Mouse (Mus musculus): ENCODE results near the gene Pcgf1.

Pcgf1 gene

GRCm38 (mm10) chr6:83065995-83066394 is 11.7 kb upstream of the Pcgf1 start:
- DNase-seq (ENCODE audit: extremely low read depth, low read depth): no peak

- no peak for DNase-seq (ENCODE audit: extremely low read depth, low read depth)
Measured at GRCm38 (mm10) chr6:83066441-83066840, 11.2 kb upstream of the Pcgf1 start.

GRCm38 (mm10) chr6:83068221-83068620 is 9.4 kb upstream of the Pcgf1 start:
- no peak for DNase-seq (ENCODE audit: extremely low read depth, low read depth)

- DNase-seq (ENCODE audit: extremely low read depth, low read depth): no peak
Measured at GRCm38 (mm10) chr6:83068706-83069487, 8.8 kb upstream of the Pcgf1 start.

GRCm38 (mm10) chr6:83069488-83070246 is 8.0 kb upstream of the Pcgf1 start:
- no peak for DNase-seq (ENCODE audit: extremely low read depth, low read depth)

GRCm38 (mm10) chr6:83070247-83070310 is 7.6 kb upstream of the Pcgf1 start, which contains the start of gene Tlx2:
Gene Tlx2, minus strand, starts transcription at chr6:83070293.
- DNase-seq (ENCODE audit: extremely low read depth, low read depth): no peak

- no peak for DNase-seq (ENCODE audit: extremely low read depth, low read depth)
Measured at GRCm38 (mm10) chr6:83070311-83071219, 7.1 kb upstream of the Pcgf1 start.

- DNase-seq (ENCODE audit: extremely low read depth, low read depth): no peak
Measured at GRCm38 (mm10) chr6:83071220-83071619, 6.4 kb upstream of the Pcgf1 start.

GRCm38 (mm10) chr6:83074979-83075378 is 2.7 kb upstream of the Pcgf1 start:
- DNase-seq (ENCODE audit: extremely low read depth, low read depth): no peak

GRCm38 (mm10) chr6:83078324-83078858 is 722 bp downstream of the Pcgf1 start:
- DNase-seq (ENCODE audit: extremely low read depth, low read depth): peak; percentile 89

- no peak for DNase-seq (ENCODE audit: extremely low read depth, low read depth)
Measured at GRCm38 (mm10) chr6:83080210-83080609, 2.5 kb downstream of the Pcgf1 start.

- DNase-seq (ENCODE audit: extremely low read depth, low read depth): no peak
Measured at GRCm38 (mm10) chr6:83083497-83083896, 5.8 kb downstream of the Pcgf1 start.

- DNase-seq (ENCODE audit: extremely low read depth, low read depth): no peak
Measured at GRCm38 (mm10) chr6:83084477-83084876, 6.8 kb downstream of the Pcgf1 start.

- no peak for DNase-seq (ENCODE audit: extremely low read depth, low read depth)
Measured at GRCm38 (mm10) chr6:83086121-83087035, 8.7 kb downstream of the Pcgf1 start, which contains the start of gene Lbx2. Gene Lbx2, plus strand, starts transcription at chr6:83086367.

GRCm38 (mm10) chr6:83087205-83087925 is 9.7 kb downstream of the Pcgf1 start:
- no peak for DNase-seq (ENCODE audit: extremely low read depth, low read depth)

- DNase-seq (ENCODE audit: extremely low read depth, low read depth): no peak
Measured at GRCm38 (mm10) chr6:83087926-83088260, 10.2 kb downstream of the Pcgf1 start.

- DNase-seq (ENCODE audit: extremely low read depth, low read depth): no peak
Measured at GRCm38 (mm10) chr6:83092416-83093127, 14.9 kb downstream of the Pcgf1 start.

GRCm38 (mm10) chr6:83095968-83096367 is 18.3 kb downstream of the Pcgf1 start:
- no peak for DNase-seq (ENCODE audit: extremely low read depth, low read depth)

- no peak for DNase-seq (ENCODE audit: extremely low read depth, low read depth)
Measured at GRCm38 (mm10) chr6:83098411-83098810, 20.7 kb downstream of the Pcgf1 start.

- DNase-seq (ENCODE audit: extremely low read depth, low read depth): peak; percentile 87
Measured at GRCm38 (mm10) chr6:83101316-83101687, 23.6 kb downstream of the Pcgf1 start, which contains the start of the genes Ccdc142 and Gm42688. Gene Ccdc142, plus strand, starts transcription at chr6:83101601. Gene Gm42688, plus strand, starts transcription at chr6:83101617.
